Mouse (Mus musculus): ENCODE results near the gene Map6d1. TPM values are rescaled to one million over a fixed set of nuclear protein-coding genes. Genes with fewer than 3 reads are reported as not detected.

The Map6d1 gene
- polyA plus RNA-seq, 1 experiment: 0.58 TPM

DNA sequence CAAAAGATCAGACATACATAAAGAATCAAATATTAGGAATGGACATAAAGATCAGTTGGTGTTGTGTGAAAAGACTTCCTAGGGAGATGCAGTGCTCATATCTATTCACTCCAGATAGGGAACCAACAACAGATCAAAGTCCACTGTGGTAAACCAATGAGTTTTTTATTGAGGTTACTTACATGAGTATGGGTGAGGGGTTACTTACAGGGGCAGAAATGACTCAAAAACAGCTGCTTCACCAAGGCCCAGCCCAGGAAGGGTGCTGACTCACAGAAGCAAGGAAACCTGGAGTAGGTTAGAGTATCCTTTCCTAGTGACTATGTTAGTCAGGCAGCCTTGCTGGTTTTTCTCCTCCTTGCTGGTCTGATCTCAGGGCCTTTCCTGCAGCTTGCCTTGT, 49.1 kb downstream of the Map6d1 start:
- Histone ChIP-seq H3K4me1 (ENCODE audit: control insufficient read depth, insufficient read depth, low read length) (peaks cover 4% of the 10 kb centered on the region; the same call in 1 of the 2 replicates), H3K4me3 (ENCODE audit: insufficient read depth, low read length) (no peak overlapping the region), H3K27ac (ENCODE audit: insufficient read depth, low read length) (no peak overlapping the region)
- TF ChIP-seq POLR2A (IDR thresholded peaks at IDR 0.05; ENCODE audit: low read depth, low read length) (no peak), CTCF (IDR thresholded peaks at IDR 0.05; ENCODE audit: borderline replicate concordance, insufficient read depth, low read length) (no peak)

- Histone ChIP-seq H3K4me1 (ENCODE audit: control insufficient read depth, insufficient read depth, low read length) (peaks cover 4% of the 10 kb centered on the region; the same call in 1 of the 2 replicates), H3K27ac (ENCODE audit: insufficient read depth, low read length) (no peak overlapping the region), H3K4me3 (ENCODE audit: insufficient read depth, low read length) (no peak overlapping the region)
- TF ChIP-seq CTCF (IDR thresholded peaks at IDR 0.05; ENCODE audit: borderline replicate concordance, insufficient read depth, low read length) (no peak), POLR2A (IDR thresholded peaks at IDR 0.05; ENCODE audit: low read depth, low read length) (no peak)
Measured at GRCm38 (mm10) chr16:20191161-20191882, 49.8 kb downstream of the Map6d1 start.

GRCm38 (mm10) chr16:20185368-20185767, 55.8 kb downstream of the Map6d1 start:
- TF ChIP-seq CTCF (IDR thresholded peaks at IDR 0.05; ENCODE audit: borderline replicate concordance, insufficient read depth, low read length) (no peak), POLR2A (IDR thresholded peaks at IDR 0.05; ENCODE audit: low read depth, low read length) (no peak)
- Histone ChIP-seq H3K4me1 (ENCODE audit: control insufficient read depth, insufficient read depth, low read length) (no peaks in the 10 kb centered on the region), H3K27ac (ENCODE audit: insufficient read depth, low read length) (no peak overlapping the region), H3K4me3 (ENCODE audit: insufficient read depth, low read length) (no peak overlapping the region)

Other genes with a start within 250 kb of the Map6d1 start
- gene Klhl24, start 143.8 kb downstream of the Map6d1 start, polyA plus RNA-seq (2011; ENCODE audit: insufficient read length, low read depth, missing spikeins): 25.9 and 31.1 TPM in 2 replicates
- gene Yeats2, start 100.3 kb downstream of the Map6d1 start, polyA plus RNA-seq (2011; ENCODE audit: insufficient read length, low read depth, missing spikeins): 40.6 and 50.3 TPM in 2 replicates
- gene Parl, start 61.0 kb upstream of the Map6d1 start, polyA plus RNA-seq (2011; ENCODE audit: insufficient read length, low read depth, missing spikeins): 72.1 and 74.1 TPM in 2 replicates
- gene Cyp2ab1, start 84.0 kb upstream of the Map6d1 start, polyA plus RNA-seq (2011; ENCODE audit: insufficient read length, low read depth, missing spikeins): not detected in 2 replicates
- 74.8 and 76.8 TPM in 2 replicates for gene Abcc5, start 185.0 kb upstream of the Map6d1 start, polyA plus RNA-seq (2011; ENCODE audit: insufficient read length, low read depth, missing spikeins)

Data from embryonic fibroblast, embryonic 13.5 days (primary cell).